Mouse (Mus musculus) layer of hippocampus, postnatal 25 days (tissue): Measurements from ENCODE around the gene Cox8a. TPM values are rescaled to one million over a fixed set of nuclear protein-coding genes. Genes with fewer than 3 reads are reported as not detected.
A peak's percentile ranks its signal among the peaks of the same experiment; 100 is the strongest.

ENCODE experiments used
- DNase-seq, 2 experiments: peaks; one replicate each; pipeline ENCODE4 v3.0.0; 2022; ENCODE audit warnings: mixed read lengths in 2 of 2, low spot score in 1 of 2; ENCODE audit errors: extremely low spot score in 1 of 2
- total RNA-seq, 2 experiments: library from RNA; stranded (reverse); gene quantifications; 2 replicates each; pipeline ENCODE4 v1.2.3; 2021

The Cox8a gene
- total RNA-seq, 2 experiments from 2014 or later = 1,060 to 1,153 TPM

DNA sequence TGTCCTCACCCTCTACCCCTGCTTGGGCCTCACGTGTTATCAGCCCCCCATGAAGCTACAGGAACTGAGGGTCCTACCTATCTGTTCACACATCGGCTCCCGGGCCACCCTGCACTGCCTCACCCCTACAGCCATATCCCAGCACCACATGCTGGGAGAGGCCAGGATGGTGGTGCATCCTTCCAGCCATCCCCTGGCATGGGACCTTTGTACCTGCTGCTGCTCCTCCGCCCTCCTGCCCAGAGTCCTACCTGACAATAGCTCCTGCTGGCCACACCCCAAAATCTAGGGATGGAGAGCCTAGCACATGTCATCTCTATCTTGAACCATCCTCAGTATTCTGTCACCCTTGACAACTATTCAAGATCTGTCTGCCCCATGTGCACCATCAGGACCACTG is 28.4 kb downstream of the Cox8a start:
- DNase-seq = no peak

- no peak for DNase-seq
Measured at GRCm38 (mm10) chr19:7187157-7187556, 30.3 kb downstream of the Cox8a start.

- DNase-seq = no peak
Measured at GRCm38 (mm10) chr19:7185715-7186291, 31.6 kb downstream of the Cox8a start.

DNA sequence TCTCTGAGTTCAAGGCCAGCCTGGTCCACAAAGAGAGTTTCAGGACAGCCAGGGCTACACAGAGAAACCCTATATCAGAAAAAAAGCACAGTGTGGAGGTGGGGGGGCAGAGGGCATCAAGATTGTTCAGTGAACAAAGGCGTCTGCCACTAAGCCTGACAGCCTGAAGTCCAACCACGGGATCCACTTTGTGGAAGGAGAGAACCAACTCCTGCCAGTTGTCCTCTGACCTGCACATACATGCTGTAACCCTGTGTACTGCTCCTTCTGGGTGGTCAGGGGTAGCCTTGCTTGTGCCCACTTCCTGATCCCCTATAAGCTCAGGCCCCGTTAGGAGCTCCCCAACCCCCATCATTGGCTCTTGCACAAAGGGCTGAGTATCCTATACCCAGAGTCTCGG is 32.4 kb downstream of the Cox8a start:
- DNase-seq = no peak

- no peak for DNase-seq
Measured at GRCm38 (mm10) chr19:7183419-7183818, 34.0 kb downstream of the Cox8a start.

GRCm38 (mm10) chr19:7182273-7182949 is 35.0 kb downstream of the Cox8a start:
- DNase-seq = peak; percentile 66 to 79

DNA sequence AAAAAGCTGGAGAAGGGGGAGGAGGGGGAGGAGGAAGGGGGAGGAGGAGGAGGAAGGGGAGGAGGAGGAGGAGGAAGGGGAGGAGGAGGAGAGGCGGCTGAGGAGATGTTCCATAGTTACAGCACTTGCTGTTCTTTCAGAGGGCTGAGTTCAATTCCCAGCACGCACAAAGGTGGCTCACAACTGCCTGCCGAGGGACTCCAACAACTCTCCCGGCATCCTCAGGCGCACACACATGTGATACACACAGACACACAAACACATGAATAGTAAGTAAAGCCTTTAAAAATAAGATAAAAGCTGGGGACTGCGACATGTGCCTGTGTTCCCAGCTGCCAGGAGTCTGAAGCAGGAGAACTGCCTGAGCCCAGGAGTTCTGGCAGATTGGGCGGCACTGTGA is 35.9 kb downstream of the Cox8a start:
- DNase-seq = no peak

GRCm38 (mm10) chr19:7180756-7181405 is 36.5 kb downstream of the Cox8a start:
- DNase-seq = no peak

GRCm38 (mm10) chr19:7178841-7179452 is 38.5 kb downstream of the Cox8a start:
- DNase-seq = no peak

GRCm38 (mm10) chr19:7177804-7178511 is 39.5 kb downstream of the Cox8a start:
- no peak for DNase-seq

DNA sequence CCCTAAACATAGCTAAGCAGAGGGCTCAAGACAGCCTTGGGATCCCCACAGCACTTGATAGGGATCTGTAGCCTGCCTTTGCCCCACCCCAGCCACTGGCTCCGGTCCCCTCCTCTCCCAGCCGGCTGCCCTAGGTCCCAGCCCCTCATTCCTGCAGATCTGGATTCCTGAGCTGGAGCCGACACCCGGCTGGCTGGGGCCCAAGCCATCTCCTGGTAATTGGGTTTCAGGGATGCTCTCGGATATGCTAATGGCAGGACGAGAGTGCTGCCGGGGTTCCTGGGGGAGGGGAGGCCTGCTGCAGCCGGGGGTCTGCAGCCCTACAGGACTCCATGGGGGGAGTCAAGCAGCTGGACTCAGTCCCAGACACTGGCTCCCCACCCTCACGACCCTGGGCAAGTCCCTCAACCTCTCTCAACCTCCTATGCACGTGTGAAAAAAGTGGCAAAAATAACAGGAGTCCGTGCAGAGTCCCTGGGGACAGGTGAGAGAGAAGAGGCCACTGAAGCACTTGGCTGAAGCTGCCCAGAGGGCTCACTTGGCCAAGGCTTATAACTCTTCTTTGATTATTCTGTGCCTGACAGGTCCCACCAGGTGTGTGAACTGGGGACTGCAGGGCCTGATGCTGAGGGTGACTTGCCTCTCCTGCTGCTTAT is 41.2 kb downstream of the Cox8a start:
- DNase-seq = no peak

DNA sequence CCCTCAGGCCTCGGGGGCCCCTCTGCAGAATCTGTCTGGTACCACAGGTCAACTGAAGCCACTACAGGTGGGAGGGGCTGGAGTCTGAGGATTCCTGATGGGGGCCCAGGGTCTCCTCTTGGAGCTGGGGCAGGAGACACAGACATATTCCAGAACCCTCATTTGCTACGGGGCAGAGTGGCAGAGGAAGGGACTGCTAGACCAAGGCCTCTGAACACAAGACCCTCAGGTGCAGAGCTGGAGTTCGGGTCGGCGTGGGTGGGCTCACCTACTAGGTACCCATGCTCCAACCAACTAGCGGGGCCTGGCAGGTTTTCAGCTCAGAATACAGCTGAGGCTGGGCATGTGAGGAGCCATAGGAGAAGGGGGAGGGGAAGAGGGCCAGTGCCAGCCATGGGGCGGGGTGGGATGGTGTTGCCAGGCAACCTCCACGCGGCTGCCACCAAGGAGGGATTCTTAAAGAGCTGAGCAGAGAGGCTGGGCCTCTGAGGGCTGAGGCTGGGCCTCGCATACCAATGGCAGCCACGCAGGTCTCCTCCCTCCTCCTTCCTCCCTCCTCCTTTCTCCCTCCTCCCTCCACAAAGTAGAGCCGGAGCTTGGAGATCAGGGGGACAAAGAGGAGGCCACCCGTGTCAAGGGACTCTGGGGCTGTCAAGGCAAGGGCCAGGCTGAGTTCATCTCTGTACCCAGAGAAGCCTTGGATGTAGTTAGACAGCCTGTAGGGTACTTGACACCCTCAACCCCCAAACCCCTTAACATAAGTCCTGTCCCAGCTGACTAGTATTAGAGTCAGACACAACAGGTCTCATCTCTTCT is 45.2 kb downstream of the Cox8a start:
- DNase-seq = peak in 1 of 2 experiments; percentile 48

- no peak for DNase-seq
Measured at GRCm38 (mm10) chr19:7171447-7171846, 46.0 kb downstream of the Cox8a start.

- no peak for DNase-seq
Measured at GRCm38 (mm10) chr19:7170916-7171315, 46.5 kb downstream of the Cox8a start.

DNA sequence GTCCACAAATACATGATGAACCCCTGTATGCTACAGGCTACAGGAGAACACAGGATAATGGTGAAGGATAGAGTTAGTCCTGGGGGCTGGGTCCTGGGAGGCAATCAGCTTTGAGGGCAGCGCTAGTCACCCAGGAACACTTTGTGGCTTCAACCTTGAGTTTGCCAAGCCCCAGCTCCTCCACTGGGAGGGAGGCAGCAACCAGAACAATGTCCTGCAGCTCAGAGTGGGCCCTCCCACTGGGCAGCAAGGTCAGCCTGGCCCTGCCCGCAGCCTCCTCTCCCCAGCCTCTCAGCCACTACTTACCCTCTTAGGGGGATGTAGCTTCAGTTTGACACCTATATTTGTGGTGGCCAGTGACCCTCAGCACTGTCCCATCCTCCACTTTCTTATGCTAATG is 49.0 kb downstream of the Cox8a start:
- DNase-seq = no peak

- no peak for DNase-seq
Measured at GRCm38 (mm10) chr19:7166767-7167166, 50.6 kb downstream of the Cox8a start.

DNA sequence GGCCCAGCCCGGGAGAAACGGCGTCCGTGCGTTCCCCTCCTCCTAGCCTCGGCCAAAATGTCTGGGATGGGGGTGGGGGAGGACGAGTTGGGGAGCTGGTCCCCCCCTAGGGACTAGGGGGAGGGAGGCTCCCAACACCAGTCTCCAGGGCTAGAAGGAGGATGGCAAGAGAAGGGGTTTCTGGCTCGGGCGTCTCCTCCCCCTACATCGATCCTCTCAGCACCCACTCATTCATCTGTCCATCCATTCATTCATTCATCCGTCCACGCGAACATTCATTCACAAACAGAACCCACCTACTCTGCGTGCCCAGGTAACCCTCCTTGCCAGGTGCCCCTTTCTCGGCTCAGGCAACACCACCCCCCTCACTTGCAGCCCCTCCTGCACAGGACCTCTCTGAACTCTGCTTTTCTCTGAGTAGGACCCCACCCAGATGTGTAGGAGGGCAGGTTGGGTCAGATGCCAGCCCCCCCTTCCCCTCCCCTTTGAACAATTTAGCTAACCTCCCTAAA is 51.2 kb downstream of the Cox8a start:
- no peak for DNase-seq

DNA sequence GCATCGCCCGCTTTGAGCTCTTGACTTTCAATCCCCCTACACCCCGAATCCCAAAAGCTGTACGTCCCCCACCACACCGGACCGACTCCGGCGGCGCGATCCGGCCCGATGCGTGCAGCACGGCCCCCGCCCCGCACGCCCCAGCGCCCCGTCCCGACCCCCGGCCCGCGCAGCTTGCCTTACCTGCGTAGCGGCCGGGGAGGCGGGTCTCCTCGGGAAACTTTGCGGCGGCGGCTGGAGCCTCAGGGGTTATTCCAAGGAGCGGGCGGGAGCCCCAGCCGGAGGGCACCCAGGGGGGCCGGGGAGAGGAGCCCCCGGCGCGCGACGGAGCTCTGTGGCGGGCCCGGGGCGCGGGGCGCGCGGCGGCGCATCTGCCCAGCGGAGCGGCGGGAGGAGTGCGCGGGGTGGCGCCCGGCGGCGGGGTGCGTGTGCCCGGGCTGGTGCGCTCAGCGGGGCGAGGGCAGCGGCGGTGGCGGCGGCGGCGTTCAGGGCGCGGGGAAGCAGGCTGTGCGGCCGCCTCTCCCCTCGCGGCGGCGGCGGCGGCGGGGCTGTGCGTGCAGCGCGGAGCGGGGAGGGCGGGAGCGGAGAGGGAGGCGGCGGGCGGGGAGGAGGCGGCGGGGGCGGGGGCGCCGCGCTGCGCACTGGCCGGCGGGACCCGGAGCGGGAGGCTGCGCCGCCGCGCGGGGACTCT is 51.8 kb downstream of the Cox8a start:
- peak; percentile 33 to 36 for DNase-seq
